Mouse (Mus musculus) cortical plate, adult 2 months (tissue): ENCODE results near the gene Hgfac. TPM values are rescaled to one million over a fixed set of nuclear protein-coding genes. Genes with fewer than 3 reads are reported as not detected.

Experiments
- H3K27ac ChIP-seq: fragments of 200-500 bp; 2 replicates; pipeline ENCODE4 v1.5.1; 2012; ENCODE audit warnings: low read length, control low read depth, inconsistent platforms; ENCODE audit not compliant: insufficient read depth
- H3K4me1 ChIP-seq: fragments of 200-500 bp; 2 replicates; pipeline ENCODE4 v1.6.1; 2011; ENCODE audit warnings: low read length; ENCODE audit not compliant: control insufficient read depth, insufficient read depth
- H3K4me3 ChIP-seq: fragments of 200-500 bp; 2 replicates; pipeline ENCODE4 v1.5.1; 2011; ENCODE audit warnings: mild to moderate bottlenecking, low read length, control low read depth; ENCODE audit not compliant: insufficient read depth
- CTCF ChIP-seq: fragments of 200-500 bp; IDR thresholded peaks from 2 replicates; pipeline ENCODE4 v1.5.1; 2011; ENCODE audit warnings: mild to moderate bottlenecking, control low read depth, low read length; ENCODE audit not compliant: insufficient read depth; ENCODE audit errors: extremely low read depth
- POLR2A ChIP-seq: fragments of 200-500 bp; IDR thresholded peaks from 2 replicates; pipeline ENCODE4 v1.6.1; 2011; ENCODE audit warnings: mild to moderate bottlenecking, low read length, control low read depth; ENCODE audit not compliant: insufficient read depth; ENCODE audit errors: extremely low read depth
- polyA plus RNA-seq: library from polyadenylated mRNA; depleted of rRNA; stranded (reverse); fragments of >200 nt; gene quantifications from 2 replicates; pipeline ENCODE4 v1.2.3, GENCODE M21; 2012

Gene Hgfac
- polyA plus RNA-seq, 1 experiment = 0.44 TPM

DNA sequence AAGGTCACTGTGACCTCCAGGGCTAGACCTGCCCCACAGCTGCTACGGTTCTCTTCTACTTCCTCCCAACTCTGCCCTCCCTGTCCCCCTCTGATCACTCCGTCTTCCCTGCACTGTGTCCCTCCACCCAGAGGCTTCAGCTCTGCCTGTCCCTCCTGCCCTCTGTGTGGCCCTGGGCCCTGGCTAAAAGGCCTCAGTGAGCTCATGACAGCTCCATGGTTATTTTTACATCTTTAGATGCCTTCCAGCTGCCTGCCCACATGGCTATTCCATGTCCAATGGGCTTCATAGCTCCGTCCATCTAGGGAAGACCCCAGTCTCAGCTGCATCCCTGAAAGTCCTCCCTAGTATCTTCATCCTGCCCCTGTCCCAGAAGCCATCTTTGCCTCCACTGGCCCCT lies 18.8 kb downstream of the Hgfac start:
- TF ChIP-seq POLR2A (no peak), CTCF (no peak)
- Histone ChIP-seq H3K4me3 (no peak overlapping the region), H3K27ac (no peak overlapping the region), H3K4me1 (peaks cover 5% of the 10 kb centered on the region)

DNA sequence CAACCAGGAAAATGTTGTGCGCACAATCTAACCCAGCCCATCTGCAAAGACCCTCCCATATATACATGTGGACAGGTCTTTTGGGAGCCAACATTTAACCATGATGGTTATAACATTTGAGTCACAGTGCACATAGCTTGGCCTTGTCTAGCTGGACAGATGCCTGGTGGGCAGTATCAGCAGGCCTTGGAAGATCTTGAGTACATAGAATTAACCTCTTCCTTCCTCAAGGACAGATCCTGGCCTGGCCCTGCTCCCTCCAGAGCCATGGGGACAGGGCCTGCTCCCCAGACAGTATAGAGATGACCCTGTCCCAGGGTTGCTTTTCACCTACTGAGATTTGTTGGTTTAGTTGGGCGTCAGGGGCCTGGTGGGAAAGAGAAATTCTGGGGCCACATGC lies 28.5 kb downstream of the Hgfac start:
- Histone ChIP-seq H3K4me1 (no peaks in the 10 kb centered on the region), H3K27ac (no peak overlapping the region), H3K4me3 (no peak overlapping the region)
- no peak for TF ChIP-seq CTCF
- no peak for TF ChIP-seq POLR2A

DNA sequence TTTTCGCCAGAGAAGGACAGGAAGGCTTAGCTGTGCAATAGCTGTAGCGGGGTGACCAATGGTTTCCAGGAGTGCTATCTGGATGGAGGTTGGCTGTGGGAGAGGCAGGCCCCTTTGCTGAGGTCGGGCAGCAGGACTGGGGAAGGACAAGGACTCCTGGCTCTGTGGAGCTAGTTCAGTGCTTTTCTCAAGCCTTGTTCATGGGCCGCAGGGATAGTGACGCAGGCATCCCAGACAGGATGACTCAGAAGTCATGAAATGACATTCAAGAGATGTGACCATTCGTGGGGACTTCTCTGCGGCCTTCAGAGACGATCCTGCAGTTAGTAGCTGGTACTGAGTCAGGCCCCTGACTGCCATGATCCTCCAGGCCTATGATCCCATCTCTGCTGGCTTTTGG lies 29.0 kb downstream of the Hgfac start:
- H3K4me1 ChIP-seq = no peaks in the 10 kb centered on the region
- TF ChIP-seq CTCF = no peak
- TF ChIP-seq POLR2A = no peak
- no peak overlapping the region for H3K27ac ChIP-seq
- no peak overlapping the region for H3K4me3 ChIP-seq

DNA sequence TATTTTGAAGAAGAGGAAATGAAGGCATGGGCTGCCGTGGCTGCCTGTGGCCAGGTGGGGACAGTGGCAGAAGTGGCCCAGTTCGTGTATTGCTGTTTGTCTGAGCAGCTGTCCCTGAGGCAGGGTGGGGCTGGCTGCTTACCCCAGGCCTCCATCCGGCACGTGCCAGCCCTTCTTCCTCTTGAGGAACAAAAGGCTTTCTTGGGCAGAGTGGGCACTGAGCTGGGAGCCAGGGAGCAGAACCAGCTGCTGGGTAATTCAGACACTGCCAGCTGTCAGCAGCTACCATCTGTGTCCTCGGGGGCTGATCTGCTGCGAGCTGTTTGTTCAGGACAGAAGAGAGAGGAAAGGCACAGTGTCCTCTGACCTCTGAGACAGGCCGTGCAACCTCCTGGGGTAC lies 29.6 kb downstream of the Hgfac start:
- TF ChIP-seq POLR2A (no peak), CTCF (no peak)
- Histone ChIP-seq H3K4me1 (no peaks in the 10 kb centered on the region), H3K4me3 (no peak overlapping the region), H3K27ac (no peak overlapping the region)

DNA sequence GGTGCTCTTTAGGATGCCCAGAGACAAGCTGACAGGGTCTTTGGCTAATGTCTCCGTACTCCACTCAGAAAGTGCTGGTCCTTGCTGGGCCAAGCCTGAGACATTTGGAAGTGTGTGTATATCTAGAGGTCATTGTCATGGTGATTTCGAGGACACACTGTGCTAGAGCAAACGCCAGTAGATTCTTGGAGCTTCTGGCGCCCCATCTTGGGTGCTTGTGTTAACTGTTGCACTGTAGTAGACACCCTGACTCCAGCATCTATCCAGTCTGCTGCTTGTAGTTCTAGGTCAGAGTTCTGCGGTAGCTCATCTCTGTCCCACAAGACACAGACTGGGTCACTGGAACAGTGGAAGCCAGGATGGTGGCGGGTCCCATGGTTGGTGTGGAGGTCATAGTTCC lies 30.5 kb downstream of the Hgfac start:
- Histone ChIP-seq H3K27ac (no peak overlapping the region), H3K4me3 (no peak overlapping the region), H3K4me1 (no peaks in the 10 kb centered on the region)
- TF ChIP-seq POLR2A = no peak
- TF ChIP-seq CTCF = no peak

DNA sequence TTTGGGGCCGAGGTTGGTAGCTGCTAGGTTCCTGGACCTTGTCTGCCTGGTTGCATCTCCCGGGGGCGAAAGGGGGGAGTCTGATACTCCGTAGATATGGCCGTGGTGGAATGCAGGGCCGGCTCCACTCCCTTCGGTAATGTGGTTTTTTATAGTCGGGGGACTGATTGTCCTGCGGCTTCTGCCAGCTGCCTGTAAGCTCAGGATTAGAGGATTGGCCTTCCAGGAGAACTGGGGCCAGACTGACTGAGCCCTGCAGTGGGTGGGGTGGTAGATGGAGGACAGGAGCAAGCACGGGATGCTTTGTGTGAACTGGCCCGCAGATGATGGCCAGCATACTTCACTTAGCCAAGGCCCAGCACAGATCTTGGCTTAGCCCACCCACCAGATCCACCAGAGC lies 31.9 kb downstream of the Hgfac start:
- no peak for TF ChIP-seq POLR2A
- no peaks in the 10 kb centered on the region for H3K4me1 ChIP-seq
- no peak overlapping the region for H3K4me3 ChIP-seq

DNA sequence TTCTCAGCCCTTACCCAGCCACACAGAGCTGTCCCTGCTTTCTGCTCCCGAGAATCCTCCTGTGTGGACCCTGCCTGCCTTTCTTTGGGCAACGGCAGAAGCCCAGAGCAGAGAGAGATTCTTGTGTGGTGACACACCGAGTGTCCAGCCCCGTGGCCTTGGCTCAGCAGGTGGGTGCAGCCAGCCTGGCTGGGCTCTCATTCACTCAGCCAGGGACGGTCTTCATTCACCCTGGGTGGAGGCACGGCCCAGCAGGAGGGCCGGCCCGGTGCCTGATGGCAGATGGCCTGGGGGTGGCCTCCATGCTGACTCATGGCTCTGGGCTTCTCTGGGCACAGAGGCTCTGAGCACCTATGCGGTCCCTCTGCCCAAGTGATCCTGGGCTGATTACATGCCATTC lies 32.7 kb downstream of the Hgfac start:
- Histone ChIP-seq H3K4me1 (no peaks in the 10 kb centered on the region), H3K4me3 (no peak overlapping the region), H3K27ac (no peak overlapping the region)
- TF ChIP-seq POLR2A (no peak), CTCF (no peak)

More for the DNA sequence above, 31.9 kb downstream of the Hgfac start:
- H3K27ac ChIP-seq = no peak overlapping the region

DNA sequence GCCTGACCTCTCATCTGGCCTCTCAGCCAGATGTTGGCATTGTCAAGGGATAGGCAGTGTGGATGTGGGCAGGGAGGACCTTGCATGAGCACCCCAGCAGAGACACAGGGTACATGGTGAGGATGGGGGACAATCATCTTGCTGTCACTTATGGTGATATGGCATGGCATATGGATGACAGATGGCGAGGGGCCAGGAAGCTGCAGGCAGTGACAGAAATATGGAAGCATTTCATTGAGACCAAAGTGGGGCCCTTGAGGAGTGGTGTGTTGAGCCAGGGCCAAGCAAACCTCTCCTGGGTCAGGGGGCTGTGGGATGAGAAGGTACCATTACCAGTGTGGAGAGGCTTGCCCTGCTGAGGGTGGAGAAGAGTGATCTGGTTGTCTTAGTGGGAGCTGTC lies 35.1 kb downstream of the Hgfac start:
- TF ChIP-seq POLR2A (no peak), CTCF (no peak)

DNA sequence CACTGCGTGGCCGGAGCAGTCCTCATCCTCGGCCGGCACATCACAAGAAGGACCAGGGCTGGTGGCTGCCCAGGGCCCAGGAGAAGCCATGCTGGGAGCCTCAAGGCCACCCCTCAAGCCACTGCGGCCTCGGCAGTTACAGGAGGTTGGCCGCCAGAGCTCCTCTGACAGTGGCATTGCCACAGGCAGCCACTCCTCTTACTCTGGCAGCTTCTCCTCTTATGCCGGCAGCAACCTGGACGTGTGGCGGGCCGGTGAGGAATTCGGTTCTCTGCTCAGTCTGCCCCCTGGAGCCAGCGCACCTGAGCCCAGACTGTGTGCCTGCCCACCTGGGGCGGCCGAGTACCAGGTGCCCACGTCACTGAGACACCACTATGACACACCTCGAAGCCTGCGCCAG lies 37.8 kb downstream of the Hgfac start:
- H3K4me3 ChIP-seq = no peak overlapping the region
- no peaks in the 10 kb centered on the region for H3K4me1 ChIP-seq
- TF ChIP-seq POLR2A (no peak), CTCF (no peak)
- H3K27ac ChIP-seq = no peak overlapping the region

More for the DNA sequence above, 35.1 kb downstream of the Hgfac start:
- Histone ChIP-seq H3K4me3 (no peak overlapping the region), H3K4me1 (no peaks in the 10 kb centered on the region), H3K27ac (no peak overlapping the region)

DNA sequence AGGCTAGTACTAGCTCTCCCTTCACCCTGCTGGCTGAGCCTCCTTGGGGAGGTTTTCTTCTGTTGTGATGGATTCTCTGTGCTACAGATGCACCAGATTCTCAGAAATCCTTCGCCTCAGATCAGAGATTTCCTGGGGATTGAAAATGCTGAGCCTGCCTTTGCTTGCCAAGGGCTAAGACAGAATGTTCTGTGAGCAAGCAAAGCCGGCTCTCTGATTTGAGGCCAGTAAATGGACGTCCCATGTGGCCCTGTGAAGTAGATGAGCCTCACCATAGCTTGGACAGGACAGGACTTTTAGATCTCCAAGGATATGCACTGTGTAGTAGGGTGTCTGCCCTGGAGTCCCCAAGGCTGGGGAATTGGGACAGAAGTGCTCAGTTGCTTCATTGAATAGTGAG lies 43.6 kb downstream of the Hgfac start:
- no peak for TF ChIP-seq POLR2A
- TF ChIP-seq CTCF = no peak
- Histone ChIP-seq H3K4me3 (no peak overlapping the region), H3K4me1 (no peaks in the 10 kb centered on the region), H3K27ac (no peak overlapping the region)
